Mouse (Mus musculus) 3134 (cell line): ENCODE measurements at regions not wholly inside any gene's neighbourhood (a gene's known extent, or its start where the extent isn't known, plus 50 kb on each side); places are given as distances from the start of the nearest gene placed in this dataset.
A peak's percentile ranks its signal among the peaks of the same experiment; 100 is the strongest.

Source experiments
- DNase-seq: peaks from one replicate; pipeline ENCODE4 v3.0.0-alpha.2; 2011; ENCODE audit warnings: low spot score; ENCODE audit not compliant: insufficient read length; ENCODE audit errors: extremely low read depth

- DNase-seq = no peak
These were observed 133.8 kb downstream of the Nufip1 start for GRCm38 (mm10) chr14:76244338-76245062.

DNA sequence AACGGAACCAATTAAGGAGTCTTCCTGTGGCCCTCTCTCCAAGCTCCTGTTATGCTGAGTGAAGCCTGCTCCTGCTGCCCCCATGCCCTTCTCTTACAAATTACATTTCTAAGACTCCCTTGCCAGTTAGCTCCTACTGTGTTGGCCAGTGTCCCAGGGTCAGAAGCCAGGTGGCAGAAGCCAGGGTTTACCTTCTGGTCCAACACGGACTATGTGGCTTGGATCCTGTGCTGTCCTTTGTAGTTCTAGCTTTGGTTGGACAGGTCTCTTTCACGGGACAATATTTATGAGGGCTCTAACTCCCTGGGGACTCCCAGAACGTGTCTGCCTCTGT lies 134.3 kb downstream of the Nufip1 start:
- no peak for DNase-seq

GRCm38 (mm10) chr14:76247664-76248063 lies 137.0 kb downstream of the Nufip1 start:
- no peak for DNase-seq

GRCm38 (mm10) chr14:76253850-76254249 lies 143.2 kb downstream of the Nufip1 start:
- no peak for DNase-seq

- peak; percentile 73 for DNase-seq
These were observed 144.1 kb downstream of the Nufip1 start for GRCm38 (mm10) chr14:76254565-76255501.

GRCm38 (mm10) chr14:76255971-76256370 lies 145.3 kb downstream of the Nufip1 start:
- no peak for DNase-seq

- DNase-seq = no peak
These were observed 147.9 kb downstream of the Nufip1 start for GRCm38 (mm10) chr14:76258626-76259025.

DNA sequence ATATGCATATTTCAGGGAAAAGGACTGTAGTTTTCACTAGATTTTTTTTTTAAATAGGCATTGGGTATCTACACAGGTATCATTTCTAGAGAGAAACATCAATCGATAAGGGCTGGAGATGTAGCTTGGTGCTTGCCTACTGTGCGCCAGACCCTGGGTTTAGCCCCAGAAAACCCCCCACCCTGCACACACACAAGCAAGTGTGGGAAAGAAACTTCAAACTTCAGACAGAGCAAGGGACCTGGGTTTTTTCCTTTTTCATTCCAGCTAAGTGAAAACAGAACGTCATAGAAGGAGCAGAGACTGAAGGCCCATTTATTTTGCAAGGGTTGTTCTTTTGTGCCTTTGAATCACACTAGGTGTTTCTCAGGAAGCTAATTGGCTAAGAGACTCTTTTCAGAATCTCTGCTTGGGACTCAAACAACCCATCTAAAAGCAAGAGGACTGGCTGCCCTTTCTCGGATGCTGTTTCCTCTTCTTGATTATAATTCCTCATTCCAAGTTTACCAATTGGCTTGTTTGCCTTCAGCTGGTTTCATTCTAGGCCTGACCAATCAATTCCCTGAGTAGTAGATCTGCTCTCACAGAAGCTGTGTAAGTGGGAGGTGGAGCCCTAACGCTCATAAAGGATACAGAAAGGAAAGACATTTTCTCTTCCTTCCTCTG lies 150.1 kb downstream of the Nufip1 start:
- no peak for DNase-seq

- DNase-seq = no peak
These were observed 151.1 kb upstream of the Tsc22d1 start for GRCm38 (mm10) chr14:76263682-76264081.

DNA sequence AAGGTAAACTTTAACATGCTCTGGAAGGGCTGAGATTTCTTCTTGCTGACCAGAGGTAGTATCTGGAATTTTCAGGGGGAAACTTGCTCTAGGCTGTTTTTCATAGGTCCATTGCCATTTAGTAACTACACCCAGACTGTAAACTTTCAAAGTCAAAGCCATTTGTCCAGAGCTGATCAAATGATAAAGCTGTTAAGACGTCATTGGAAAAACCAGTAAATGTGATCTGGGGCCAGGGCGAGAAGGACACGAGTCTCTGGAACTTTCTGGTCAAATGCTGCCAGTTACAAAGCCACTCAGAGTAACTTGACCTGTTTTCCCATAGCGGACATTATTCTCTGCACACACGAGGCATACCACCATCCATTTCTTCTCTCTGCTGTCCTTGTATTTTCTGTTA lies 148.9 kb upstream of the Tsc22d1 start:
- no peak for DNase-seq

GRCm38 (mm10) chr14:76266249-76266648 lies 148.5 kb upstream of the Tsc22d1 start:
- no peak for DNase-seq

DNA sequence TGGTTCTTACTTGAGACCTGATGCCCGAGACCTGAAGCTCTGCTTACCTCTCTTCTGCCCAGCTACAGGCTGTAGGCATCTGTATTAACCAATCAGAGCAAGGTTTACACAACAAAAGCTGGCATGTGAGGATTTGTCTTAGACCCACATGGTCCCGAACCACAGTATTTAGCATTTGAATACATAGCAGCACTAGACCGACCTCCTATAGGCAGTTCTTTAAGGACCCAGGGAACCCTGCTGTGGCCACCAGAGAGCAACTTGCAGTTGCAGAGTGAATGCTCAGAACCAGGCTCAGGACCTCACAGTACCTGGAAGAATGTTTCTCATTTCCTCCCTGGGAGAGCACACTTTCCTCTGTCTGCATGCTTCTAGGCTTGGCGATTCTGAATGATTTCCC lies 147.7 kb upstream of the Tsc22d1 start:
- DNase-seq = no peak

DNA sequence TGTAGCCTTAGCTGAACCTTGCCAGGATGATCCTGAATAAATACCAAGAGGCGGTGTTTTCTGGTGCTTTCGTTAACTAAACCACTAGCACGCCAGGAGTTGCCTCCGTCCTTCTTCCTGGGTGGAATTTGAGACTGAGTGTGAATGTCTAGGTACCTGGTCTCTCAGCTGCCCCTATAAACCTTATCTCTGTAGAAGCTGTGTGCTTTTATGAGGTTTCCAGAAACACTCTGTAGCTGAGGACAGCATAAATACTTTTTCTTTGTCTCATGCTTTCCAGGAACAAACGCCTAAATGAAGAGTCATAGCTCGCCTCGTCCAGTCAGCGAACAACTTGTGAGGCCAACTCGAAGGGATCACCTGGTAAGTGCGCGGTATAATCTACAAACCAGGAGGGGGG lies 143.6 kb upstream of the Tsc22d1 start:
- no peak for DNase-seq

DNA sequence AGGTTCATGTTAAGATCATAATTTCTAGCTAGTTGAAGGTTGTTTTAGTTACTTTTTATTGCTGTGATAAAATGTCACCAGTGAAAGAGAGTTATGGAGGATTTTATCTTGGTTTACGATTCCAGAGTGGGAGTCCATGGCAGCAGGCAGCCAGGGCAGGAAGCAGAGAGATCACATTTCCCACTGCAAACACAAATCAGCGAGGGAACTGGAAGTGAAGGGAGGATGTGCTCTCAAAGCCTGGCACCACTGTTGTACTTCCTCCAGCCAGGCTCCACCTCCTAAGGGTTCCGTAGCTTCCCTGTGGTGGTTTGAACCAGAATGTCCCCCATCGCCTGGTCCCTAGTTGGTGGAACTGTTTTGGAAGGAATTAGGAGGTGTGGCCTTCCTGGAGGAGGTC lies 141.9 kb upstream of the Tsc22d1 start:
- no peak for DNase-seq

DNA sequence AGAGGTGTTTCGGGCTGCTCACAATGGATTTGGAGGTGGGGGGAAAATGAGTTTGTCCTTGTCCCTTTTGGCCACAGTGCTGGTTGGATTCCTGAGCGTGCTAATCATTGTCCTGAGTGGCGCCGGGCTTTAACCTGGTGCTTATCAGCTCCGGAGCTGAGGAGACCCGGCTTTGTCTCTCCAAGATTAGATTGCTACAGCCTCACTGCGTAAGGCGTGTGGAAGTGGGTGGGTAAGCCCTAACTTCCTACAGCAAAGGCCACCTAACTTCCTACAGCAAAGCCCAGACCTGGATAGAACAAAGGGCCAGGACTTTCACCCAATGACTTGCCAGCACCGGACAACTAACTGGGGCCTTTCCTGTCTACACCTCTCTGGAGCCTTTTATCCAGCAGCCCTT lies 138.1 kb upstream of the Tsc22d1 start:
- no peak for DNase-seq

DNA sequence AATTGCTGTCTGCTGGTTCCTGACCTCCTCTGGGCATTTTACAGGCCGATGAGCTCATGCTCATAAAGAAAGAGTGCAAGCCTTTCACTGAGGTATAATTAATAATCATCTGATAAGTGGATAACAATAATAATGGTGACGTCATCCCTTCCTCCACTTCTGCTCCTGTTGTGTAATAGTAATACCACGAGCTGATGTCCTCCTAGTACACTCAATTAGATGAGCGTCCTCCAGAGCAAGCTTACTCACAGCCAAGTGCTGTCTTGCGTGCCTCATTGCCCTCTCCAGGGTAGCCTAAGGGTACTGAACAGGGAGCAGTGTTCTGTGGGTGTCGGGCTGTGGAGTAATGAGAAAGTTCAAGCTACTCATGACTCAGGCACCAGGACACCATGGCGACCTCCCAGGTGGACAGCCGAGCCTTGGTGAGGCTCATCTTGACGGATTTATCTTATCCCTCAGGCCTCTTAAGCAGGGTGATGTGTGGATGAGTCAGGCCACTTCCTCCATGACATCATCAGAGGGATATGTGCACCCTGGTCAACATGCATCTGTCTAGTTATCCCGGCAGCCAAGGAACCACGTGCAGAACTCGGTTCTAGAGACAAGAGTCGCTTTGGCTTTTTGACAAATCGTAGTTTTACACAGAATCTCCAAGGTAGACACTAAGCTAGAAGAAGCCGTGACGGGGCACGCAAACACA lies 135.9 kb upstream of the Tsc22d1 start:
- DNase-seq = peak; percentile 22

DNA sequence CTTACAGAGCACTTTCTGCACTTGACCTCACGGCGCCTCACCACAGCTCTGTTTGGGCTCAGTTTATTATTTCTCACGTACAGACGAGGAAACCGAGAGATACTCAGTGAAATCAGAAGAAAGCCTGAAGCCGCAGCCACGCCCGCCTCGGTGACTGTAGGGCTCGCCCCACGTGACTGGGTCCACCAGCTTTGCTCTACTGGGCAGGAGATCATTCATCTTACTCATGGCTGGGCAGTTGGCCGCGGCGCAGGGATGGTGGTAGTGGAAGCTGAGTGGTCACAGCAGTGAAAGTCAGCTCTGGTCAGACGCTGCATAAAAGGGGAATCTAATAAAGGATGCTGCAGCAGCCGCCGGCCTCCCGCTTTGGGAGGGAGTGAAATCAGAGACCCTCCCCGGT lies 135.2 kb upstream of the Tsc22d1 start:
- no peak for DNase-seq

GRCm38 (mm10) chr14:76281867-76282266 lies 132.9 kb upstream of the Tsc22d1 start:
- DNase-seq = no peak

DNA sequence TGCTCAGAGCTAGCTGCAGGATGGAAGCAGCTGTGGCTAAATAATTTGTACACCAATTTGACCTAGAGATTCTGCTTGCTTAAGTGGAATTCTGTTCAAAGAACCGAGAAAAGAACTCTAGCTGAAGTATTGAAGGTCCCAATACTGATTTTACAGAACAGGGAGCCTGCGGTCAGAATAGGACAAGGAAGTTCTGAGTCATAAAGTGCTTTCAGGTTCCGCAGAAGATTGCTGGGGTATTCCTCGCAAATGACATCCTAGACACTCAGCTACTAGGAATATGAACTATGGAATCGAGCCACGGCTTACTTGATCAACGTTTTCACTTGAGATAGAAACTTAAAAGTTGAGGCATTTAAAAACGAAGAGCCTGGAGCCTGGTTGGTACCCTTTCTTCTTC lies 127.0 kb upstream of the Tsc22d1 start:
- DNase-seq = no peak

- no peak for DNase-seq
These were observed 124.3 kb upstream of the Tsc22d1 start for GRCm38 (mm10) chr14:76290401-76291018.
